In the genomic region with DNA sequence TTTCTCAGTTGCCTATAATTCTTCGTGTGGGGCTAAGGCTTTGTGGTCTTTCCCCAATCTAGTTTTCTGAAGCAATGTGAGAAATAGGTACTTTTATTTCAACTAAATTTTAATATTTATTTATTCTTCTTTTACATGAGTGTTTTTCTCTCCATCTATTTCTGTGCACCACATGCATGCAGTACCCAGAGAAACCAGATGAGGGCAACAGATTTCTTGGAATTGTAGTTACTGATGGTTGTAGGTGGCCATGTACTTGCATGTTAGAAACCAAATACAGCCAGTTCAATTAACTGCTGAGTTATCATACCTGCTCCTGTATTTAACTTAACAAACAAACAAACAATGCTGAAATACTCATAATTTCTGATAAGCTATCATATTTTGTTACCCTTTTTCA, we compare ENCODE assay signal across 8 mouse cellular contexts.
DNase-seq lines count a peak whose midpoint lies in the region; ATAC-seq and TF ChIP-seq lines count a peak whose summit lies in the region.

No protein-coding gene starts in this region.

- peak; percentile 34 for DNase-seq in hindbrain, postnatal 0 days (ENCODE audit: low spot score)
- peak; percentile 25 for DNase-seq in retina, postnatal 1 day
- DNase-seq in retina, embryonic 14.5 days (ENCODE audit: low spot score), result no peak
- DNase-seq in adrenal gland, postnatal 36 days, result peak; percentile 10 to 38

- 39% methylated on average over 1 of the region's 1 CpGs for WGBS in hindbrain, postnatal 0 days
- 29% methylated on average over 1 of the region's 1 CpGs for WGBS in hindbrain, embryonic 13.5 days
- WGBS in heart, embryonic 11.5 days (ENCODE audit: insufficient replicate concordance), result 34% methylated on average over 1 of the region's 1 CpGs

- H3K9me3 ChIP-seq in hindbrain, postnatal 0 days (ENCODE audit: low read length), result no peaks in the 10 kb centered on the region
- no peaks in the 10 kb centered on the region for H3K9me3 ChIP-seq in hindbrain, embryonic 13.5 days
- no peaks in the 10 kb centered on the region for H3K9me3 ChIP-seq in heart, embryonic 11.5 days (replicated peaks; ENCODE audit: control insufficient read depth, low read length)

- H3K27ac ChIP-seq in hindbrain, postnatal 0 days, result no peak overlapping the region
- no peak overlapping the region for H3K27ac ChIP-seq in hindbrain, embryonic 13.5 days
- H3K27ac ChIP-seq in heart, embryonic 11.5 days (ENCODE audit: low read depth, low read length), result no peak overlapping the region

- ATAC-seq in hindbrain, postnatal 0 days, result no peak
- no peak for ATAC-seq in hindbrain, embryonic 13.5 days (ENCODE audit: low FRiP score)
- peak; percentile 52 for ATAC-seq in megakaryocyte progenitor cell, adult 5-6 weeks (replicated peaks; ENCODE audit: poor library complexity)
- no peak for ATAC-seq in heart, embryonic 11.5 days (replicated peaks; ENCODE audit: insufficient number of reproducible peaks, low FRiP score, low TSS enrichment)
- ATAC-seq in monocyte, adult 5-6 weeks (replicated peaks; ENCODE audit: insufficient number of reproducible peaks, low FRiP score, low TSS enrichment, poor library complexity, severe bottlenecking), result no peak

- peak; percentile 60 for TF ChIP-seq CTCF in hindbrain, postnatal 0 days (IDR thresholded peaks at IDR 0.05; ENCODE audit: low read depth)

- H3K27me3 ChIP-seq in hindbrain, postnatal 0 days (ENCODE audit: insufficient read depth, low read length), result no peaks in the 10 kb centered on the region
- H3K27me3 ChIP-seq in hindbrain, embryonic 13.5 days, result no peaks in the 10 kb centered on the region
- no peaks in the 10 kb centered on the region for H3K27me3 ChIP-seq in heart, embryonic 11.5 days (ENCODE audit: control insufficient read depth, insufficient read depth, low read length)

- no peak overlapping the region for H3K9ac ChIP-seq in hindbrain, postnatal 0 days (replicated peaks; ENCODE audit: low read length)
- no peak overlapping the region for H3K9ac ChIP-seq in hindbrain, embryonic 13.5 days
- H3K9ac ChIP-seq in heart, embryonic 11.5 days (ENCODE audit: low read depth, low read length), result no peak overlapping the region

- no peak overlapping the region for H3K4me2 ChIP-seq in hindbrain, postnatal 0 days (ENCODE audit: low read depth, low read length)
- H3K4me2 ChIP-seq in hindbrain, embryonic 13.5 days, result no peak overlapping the region
- no peak overlapping the region for H3K4me2 ChIP-seq in heart, embryonic 11.5 days

- no peaks in the 10 kb centered on the region for H3K4me1 ChIP-seq in hindbrain, postnatal 0 days (ENCODE audit: insufficient read depth, low read length)
- no peaks in the 10 kb centered on the region for H3K4me1 ChIP-seq in hindbrain, embryonic 13.5 days (replicated peaks)
- H3K4me1 ChIP-seq in heart, embryonic 11.5 days (ENCODE audit: control insufficient read depth, insufficient read depth, low read length), result no peaks in the 10 kb centered on the region

- no peaks in the 10 kb centered on the region for H3K36me3 ChIP-seq in hindbrain, postnatal 0 days (ENCODE audit: insufficient read depth, low read length)
- no peaks in the 10 kb centered on the region for H3K36me3 ChIP-seq in hindbrain, embryonic 13.5 days
- H3K36me3 ChIP-seq in heart, embryonic 11.5 days (ENCODE audit: control insufficient read depth, insufficient read depth, low read length), result no peaks in the 10 kb centered on the region

- no peak overlapping the region for H3K4me3 ChIP-seq in hindbrain, postnatal 0 days (ENCODE audit: low read length)
- H3K4me3 ChIP-seq in hindbrain, embryonic 13.5 days, result no peak overlapping the region
- no peak overlapping the region for H3K4me3 ChIP-seq in heart, embryonic 11.5 days (ENCODE audit: low read depth, low read length)
